21 mouse cellular contexts compared by ENCODE assay signal in the genomic region with DNA sequence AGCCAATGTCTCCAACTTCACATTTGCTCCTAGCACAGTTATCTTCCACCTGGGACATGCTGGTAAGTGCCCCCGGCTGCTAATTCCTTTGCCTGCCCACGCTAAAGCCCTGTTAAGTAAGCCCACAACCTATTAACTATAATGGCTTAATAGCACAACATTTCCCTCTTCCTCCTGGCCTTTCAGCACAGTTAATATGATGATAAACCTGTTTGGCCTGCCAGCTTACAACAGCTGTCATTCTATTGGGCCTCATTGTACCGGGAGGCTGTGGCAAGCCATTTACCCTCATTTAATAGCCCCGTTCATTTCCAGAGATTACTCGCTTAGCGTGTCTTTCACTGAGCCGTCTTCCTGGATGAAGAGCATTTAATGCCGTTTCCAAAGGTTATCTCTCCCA. TPM values are rescaled to one million over a fixed set of nuclear protein-coding genes. Genes with fewer than 3 reads are reported as not detected.
DNase-seq lines count a peak whose midpoint lies in the region; ATAC-seq and TF ChIP-seq lines count a peak whose summit lies in the region.
"Had no signal": no experiment of that assay in that cellular context is flagged by ENCODE, and none has a peak within 500 bp of the region (broad histone marks: within the 10 kb centered on the region; RNA-seq: fewer than 3 reads in every experiment).

No protein-coding gene starts in this region.

- H3K9me3 ChIP-seq in intestine, postnatal 0 days (ENCODE audit: control insufficient read depth), result no peaks in the 10 kb centered on the region
- no peaks in the 10 kb centered on the region for H3K9me3 ChIP-seq in intestine, embryonic 16.5 days (ENCODE audit: control insufficient read depth, low read length)
- no peaks in the 10 kb centered on the region for H3K9me3 ChIP-seq in midbrain, embryonic 15.5 days
- no peaks in the 10 kb centered on the region for H3K9me3 ChIP-seq in midbrain, postnatal 0 days (ENCODE audit: low read length)
- no peaks in the 10 kb centered on the region for H3K9me3 ChIP-seq in neural tube, embryonic 14.5 days (ENCODE audit: control insufficient read depth, low read length)
- H3K9me3 ChIP-seq: embryonic facial prominence, embryonic 13.5 days; heart, embryonic 15.5 days; liver, embryonic 15.5 days had no signal

- peaks cover 75% of the 10 kb centered on the region for H3K36me3 ChIP-seq in intestine, postnatal 0 days (ENCODE audit: control insufficient read depth, insufficient read depth)
- H3K36me3 ChIP-seq in intestine, embryonic 16.5 days (ENCODE audit: control insufficient read depth, insufficient read depth, low read length), result peaks cover 31% of the 10 kb centered on the region
- peaks cover 41% of the 10 kb centered on the region for H3K36me3 ChIP-seq in midbrain, embryonic 15.5 days (replicated peaks)
- peaks cover 51% of the 10 kb centered on the region for H3K36me3 ChIP-seq in midbrain, postnatal 0 days (ENCODE audit: insufficient read depth, low read length)
- peaks cover 39% of the 10 kb centered on the region for H3K36me3 ChIP-seq in neural tube, embryonic 14.5 days (ENCODE audit: control insufficient read depth, insufficient read depth, low read length)

- DNase-seq in midbrain, postnatal 0 days (ENCODE audit: low spot score), result no peak
- no peak for DNase-seq in thymus, postnatal 0 days (ENCODE audit: low spot score)
- DNase-seq in thymus, adult 18-20 months, result no peak
- DNase-seq: adrenal gland, postnatal 25 days; cerebellum, adult 8-10 months; gastrocnemius, adult 2 months; heart, adult 18-20 months; right cerebral cortex, postnatal 4 days had no signal

- no peak overlapping the region for H3K9ac ChIP-seq in intestine, postnatal 0 days (ENCODE audit: low read depth, low read length)
- H3K9ac ChIP-seq in intestine, embryonic 16.5 days (ENCODE audit: low read depth, low read length), result no peak overlapping the region
- no peak overlapping the region for H3K9ac ChIP-seq in midbrain, embryonic 15.5 days
- no peak overlapping the region for H3K9ac ChIP-seq in midbrain, postnatal 0 days (replicated peaks; ENCODE audit: low read length, poor library complexity, severe bottlenecking)
- no peak overlapping the region for H3K9ac ChIP-seq in neural tube, embryonic 14.5 days (replicated peaks; ENCODE audit: low read depth, low read length)
- H3K9ac ChIP-seq: embryonic facial prominence, embryonic 13.5 days; heart, embryonic 15.5 days; liver, embryonic 15.5 days had no signal

- H3K27me3 ChIP-seq in intestine, postnatal 0 days (replicated peaks; ENCODE audit: control insufficient read depth, insufficient read depth, low read length), result no peaks in the 10 kb centered on the region
- H3K27me3 ChIP-seq in intestine, embryonic 16.5 days (replicated peaks; ENCODE audit: control insufficient read depth, insufficient read depth, low read length), result no peaks in the 10 kb centered on the region
- no peaks in the 10 kb centered on the region for H3K27me3 ChIP-seq in midbrain, embryonic 15.5 days (replicated peaks)
- H3K27me3 ChIP-seq in midbrain, postnatal 0 days (ENCODE audit: insufficient read depth, low read length), result no peaks in the 10 kb centered on the region
- no peaks in the 10 kb centered on the region for H3K27me3 ChIP-seq in neural tube, embryonic 14.5 days (ENCODE audit: control insufficient read depth, insufficient read depth, low read length)
- H3K27me3 ChIP-seq: embryonic facial prominence, embryonic 13.5 days; heart, embryonic 15.5 days; liver, embryonic 15.5 days had no signal

- H3K27ac ChIP-seq in intestine, postnatal 0 days (ENCODE audit: low read depth, low read length), result peak overlapping the region; percentile 5; the same call in 1 of the 2 replicates
- no peak overlapping the region for H3K27ac ChIP-seq in intestine, embryonic 16.5 days (ENCODE audit: low read length)
- peak overlapping the region; percentile 45; the same call in 1 of the 2 replicates for H3K27ac ChIP-seq in midbrain, embryonic 15.5 days
- no peak overlapping the region for H3K27ac ChIP-seq in midbrain, postnatal 0 days (ENCODE audit: low read depth, low read length)
- peak overlapping the region; percentile 49; the same call in 1 of the 2 replicates for H3K27ac ChIP-seq in neural tube, embryonic 14.5 days (ENCODE audit: low read depth, low read length)
- H3K27ac ChIP-seq: embryonic facial prominence, embryonic 13.5 days; gastrocnemius, adult 2 months; heart, embryonic 15.5 days; liver, embryonic 15.5 days had no signal

- WGBS in intestine, postnatal 0 days, result 60% methylated on average over 8 of the region's 8 CpGs
- WGBS in intestine, embryonic 16.5 days, result 66% methylated on average over 8 of the region's 8 CpGs
- 68% methylated on average over 8 of the region's 8 CpGs for WGBS in midbrain, embryonic 15.5 days
- WGBS in midbrain, postnatal 0 days, result 66% methylated on average over 8 of the region's 8 CpGs
- 44% methylated on average over 8 of the region's 8 CpGs for WGBS in neural tube, embryonic 14.5 days

- no peak for ATAC-seq in intestine, postnatal 0 days
- no peak for ATAC-seq in intestine, embryonic 16.5 days
- no peak for ATAC-seq in midbrain, embryonic 15.5 days (replicated peaks)
- no peak for ATAC-seq in midbrain, postnatal 0 days (ENCODE audit: low FRiP score)
- ATAC-seq in neural tube, embryonic 14.5 days (ENCODE audit: low read depth), result peak; percentile 50; the same call in 1 of the 2 replicates

- H3K4me3 ChIP-seq in intestine, postnatal 0 days (ENCODE audit: low read depth, low read length), result no peak overlapping the region
- no peak overlapping the region for H3K4me3 ChIP-seq in intestine, embryonic 16.5 days (ENCODE audit: low read length)
- H3K4me3 ChIP-seq in midbrain, embryonic 15.5 days, result no peak overlapping the region
- H3K4me3 ChIP-seq in midbrain, postnatal 0 days (ENCODE audit: low read depth, low read length), result no peak overlapping the region
- H3K4me3 ChIP-seq in neural tube, embryonic 14.5 days (ENCODE audit: low read depth, low read length), result no peak overlapping the region
- H3K4me3 ChIP-seq: embryonic facial prominence, embryonic 13.5 days; gastrocnemius, adult 2 months; heart, embryonic 15.5 days; liver, embryonic 15.5 days had no signal

- no peak for TF ChIP-seq CTCF in intestine, postnatal 0 days (IDR thresholded peaks at IDR 0.05; ENCODE audit: low read depth)
- TF ChIP-seq CTCF in midbrain, postnatal 0 days (IDR thresholded peaks at IDR 0.05), result no peak

- H3K4me1 ChIP-seq in intestine, postnatal 0 days (replicated peaks; ENCODE audit: control insufficient read depth, insufficient read depth, low read length), result no peaks in the 10 kb centered on the region
- no peaks in the 10 kb centered on the region for H3K4me1 ChIP-seq in intestine, embryonic 16.5 days (ENCODE audit: control insufficient read depth, insufficient read depth, low read length)
- peaks cover 24% of the 10 kb centered on the region; the same call in 1 of the 2 replicates for H3K4me1 ChIP-seq in midbrain, embryonic 15.5 days
- H3K4me1 ChIP-seq in midbrain, postnatal 0 days (ENCODE audit: insufficient read depth, low read length), result no peaks in the 10 kb centered on the region
- H3K4me1 ChIP-seq in neural tube, embryonic 14.5 days (ENCODE audit: control insufficient read depth, insufficient read depth, low read length), result 0 out of 2 replicates have a peak, but pooled peaks cover 5% of the 10 kb centered on the region
- H3K4me1 ChIP-seq: embryonic facial prominence, embryonic 13.5 days; liver, embryonic 15.5 days had no signal

- no peak overlapping the region for H3K4me2 ChIP-seq in intestine, postnatal 0 days (replicated peaks; ENCODE audit: low read depth)
- no peak overlapping the region for H3K4me2 ChIP-seq in intestine, embryonic 16.5 days (ENCODE audit: low read depth, low read length)
- H3K4me2 ChIP-seq in midbrain, embryonic 15.5 days, result no peak overlapping the region
- H3K4me2 ChIP-seq in midbrain, postnatal 0 days (ENCODE audit: low read depth, low read length, poor library complexity, severe bottlenecking), result no peak overlapping the region
- no peak overlapping the region for H3K4me2 ChIP-seq in neural tube, embryonic 14.5 days (ENCODE audit: low read depth, low read length)
- H3K4me2 ChIP-seq: embryonic facial prominence, embryonic 13.5 days; heart, embryonic 15.5 days; liver, embryonic 15.5 days had no signal

RNA-seq across cellular contexts. Expression of a gene that starts 27.2 kb away (rescaled TPM):
- 0.26 and 0.78 TPM in 2 replicates for polyA plus RNA-seq in intestine, postnatal 0 days (2015; fragmentation: Nextera tagmentation; extraction: Ambion mirVana)
- polyA plus RNA-seq in intestine, embryonic 16.5 days (2015; fragmentation: Nextera tagmentation; extraction: Ambion mirVana), result 0.76 and 0.81 TPM in 2 replicates
- 1.3 and 4.1 TPM in 2 replicates for polyA plus RNA-seq in midbrain, embryonic 15.5 days (2015; fragmentation: Nextera tagmentation; extraction: Ambion mirVana)
- 1.3 and 3.0 TPM in 2 replicates for total RNA-seq in midbrain, postnatal 0 days (2014; rRNA removed)
- polyA plus RNA-seq in midbrain, postnatal 0 days (2015; fragmentation: Nextera tagmentation; extraction: Ambion mirVana), result 5.0 and 7.6 TPM in 2 replicates
- polyA plus RNA-seq in neural tube, embryonic 14.5 days (2014; fragmentation: Nextera tagmentation; extraction: Ambion mirVana), result not detected in 2 replicates
- polyA plus RNA-seq in thymus, postnatal 0 days (2015; fragmentation: Nextera tagmentation; extraction: Ambion mirVana), result 0.72 TPM in 1 of 2 replicates, not detected in the other
- total RNA-seq: adrenal gland, postnatal 25 days; common myeloid progenitor, adult 5-6 weeks; ES-E14; gastrocnemius, adult 2 months; heart, adult 18-20 months; hematopoietic stem cell, adult 5-6 weeks; layer of hippocampus, postnatal 14 days; left cerebral cortex, postnatal 14 days had no signal
- polyA plus RNA-seq: heart, embryonic 15.5 days; neural tube, embryonic 11.5 days had no signal

RNA-seq across cellular contexts. Expression of a gene that starts 40.8 kb away (rescaled TPM):
- 0.09 and 0.21 TPM in 2 replicates for polyA plus RNA-seq in intestine, postnatal 0 days (2015; fragmentation: Nextera tagmentation; extraction: Ambion mirVana)
- 0.34 and 0.54 TPM in 2 replicates for polyA plus RNA-seq in intestine, embryonic 16.5 days (2015; fragmentation: Nextera tagmentation; extraction: Ambion mirVana)
- 0.50 and 0.74 TPM in 2 replicates for polyA plus RNA-seq in midbrain, embryonic 15.5 days (2015; fragmentation: Nextera tagmentation; extraction: Ambion mirVana)
- total RNA-seq in midbrain, postnatal 0 days (2014; rRNA removed), result 0.09 and 0.66 TPM in 2 replicates
- 0.44 and 0.47 TPM in 2 replicates for polyA plus RNA-seq in midbrain, postnatal 0 days (2015; fragmentation: Nextera tagmentation; extraction: Ambion mirVana)
- 0.20 and 0.67 TPM in 2 replicates for polyA plus RNA-seq in neural tube, embryonic 14.5 days (2014; fragmentation: Nextera tagmentation; extraction: Ambion mirVana)
- polyA plus RNA-seq in thymus, postnatal 0 days (2015; fragmentation: Nextera tagmentation; extraction: Ambion mirVana), result 0.36 and 0.49 TPM in 2 replicates

RNA-seq across cellular contexts. Expression of a gene that starts 41.3 kb away (rescaled TPM):
- 148 and 153 TPM in 2 replicates for polyA plus RNA-seq in intestine, postnatal 0 days (2015; fragmentation: Nextera tagmentation; extraction: Ambion mirVana)
- 341 and 355 TPM in 2 replicates for polyA plus RNA-seq in intestine, embryonic 16.5 days (2015; fragmentation: Nextera tagmentation; extraction: Ambion mirVana)
- polyA plus RNA-seq in midbrain, embryonic 15.5 days (2015; fragmentation: Nextera tagmentation; extraction: Ambion mirVana), result 215 and 218 TPM in 2 replicates
- total RNA-seq in midbrain, postnatal 0 days (2014; rRNA removed), result 233 and 242 TPM in 2 replicates
- polyA plus RNA-seq in midbrain, postnatal 0 days (2015; fragmentation: Nextera tagmentation; extraction: Ambion mirVana), result 193 and 204 TPM in 2 replicates
- polyA plus RNA-seq in neural tube, embryonic 14.5 days (2014; fragmentation: Nextera tagmentation; extraction: Ambion mirVana), result 202 and 232 TPM in 2 replicates
- polyA plus RNA-seq in thymus, postnatal 0 days (2015; fragmentation: Nextera tagmentation; extraction: Ambion mirVana), result 160 and 169 TPM in 2 replicates

RNA-seq across cellular contexts. Expression of a gene that starts 47.3 kb away (rescaled TPM):
- polyA plus RNA-seq in intestine, postnatal 0 days (2015; fragmentation: Nextera tagmentation; extraction: Ambion mirVana), result 60.9 and 66.5 TPM in 2 replicates
- polyA plus RNA-seq in intestine, embryonic 16.5 days (2015; fragmentation: Nextera tagmentation; extraction: Ambion mirVana), result 66.8 and 71.3 TPM in 2 replicates
- 104 and 107 TPM in 2 replicates for polyA plus RNA-seq in midbrain, embryonic 15.5 days (2015; fragmentation: Nextera tagmentation; extraction: Ambion mirVana)
- total RNA-seq in midbrain, postnatal 0 days (2014; rRNA removed), result 70.8 and 70.9 TPM in 2 replicates
- polyA plus RNA-seq in midbrain, postnatal 0 days (2015; fragmentation: Nextera tagmentation; extraction: Ambion mirVana), result 129 and 132 TPM in 2 replicates
- 51.5 and 58.5 TPM in 2 replicates for polyA plus RNA-seq in neural tube, embryonic 14.5 days (2014; fragmentation: Nextera tagmentation; extraction: Ambion mirVana)
- polyA plus RNA-seq in thymus, postnatal 0 days (2015; fragmentation: Nextera tagmentation; extraction: Ambion mirVana), result 63.8 and 73.4 TPM in 2 replicates

Comparison
In these comparisons a context has a peak if more than half of its experiments do, and no peak if none do; other contexts are left out.
1. H3K27ac ChIP-seq: peak in intestine, postnatal 0 days (single experiment), midbrain, embryonic 15.5 days (single experiment) and neural tube, embryonic 14.5 days (single experiment); none in intestine, embryonic 16.5 days (single experiment) and midbrain, postnatal 0 days (single experiment).